ENCODE assay signal across 9 mouse cellular contexts in the genomic region with DNA sequence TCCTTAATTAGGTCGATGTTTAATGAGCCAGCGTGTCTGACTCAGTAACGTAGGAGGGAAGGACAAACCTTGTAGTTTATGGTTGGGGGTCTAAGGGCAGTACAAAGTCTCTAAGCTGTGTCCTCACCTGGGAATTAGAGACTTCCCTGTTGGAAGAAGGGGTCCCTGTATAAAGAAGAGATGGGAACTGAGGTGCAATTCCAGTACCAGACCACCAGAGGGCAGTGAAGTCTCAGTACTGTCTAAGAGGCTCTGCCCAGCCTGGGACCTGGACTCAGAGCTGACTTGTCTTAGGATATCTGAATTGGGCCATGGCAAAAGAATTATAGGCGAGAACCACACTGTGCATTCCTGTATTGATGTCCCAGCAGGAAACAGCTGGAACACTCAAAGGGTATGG. TPM values are rescaled to one million over a fixed set of nuclear protein-coding genes. Genes with fewer than 3 reads are reported as not detected.
DNase-seq lines count a peak whose midpoint lies in the region; ATAC-seq and TF ChIP-seq lines count a peak whose summit lies in the region.
"Had no signal": no experiment of that assay in that cellular context is flagged by ENCODE, and none has a peak within 500 bp of the region (broad histone marks: within the 10 kb centered on the region; RNA-seq: fewer than 3 reads in every experiment).

No protein-coding gene starts in this region.

- no peaks in the 10 kb centered on the region for H3K9me3 ChIP-seq in ES-Bruce4 (replicated peaks; ENCODE audit: control insufficient read depth, insufficient read depth, low read length, poor library complexity, severe bottlenecking)
- no peaks in the 10 kb centered on the region for H3K9me3 ChIP-seq in embryonic facial prominence, embryonic 12.5 days
- no peaks in the 10 kb centered on the region for H3K9me3 ChIP-seq in liver, embryonic 14.5 days (ENCODE audit: control insufficient read depth, low read length)
- H3K9me3 ChIP-seq in neural tube, embryonic 15.5 days (replicated peaks) = no peaks in the 10 kb centered on the region
- H3K9me3 ChIP-seq: heart, embryonic 15.5 days had no signal

- intact Hi-C loops in heart, postnatal 10 days (cut with DNase I) = loop anchor here (1.0 to 5.0 kb wide), 3 partner anchors 27 to 88 kb away; no protein-coding TSS in a partner anchor

- no peaks in the 10 kb centered on the region for H3K4me1 ChIP-seq in ES-Bruce4 (ENCODE audit: control insufficient read depth, insufficient read depth, low read length)
- H3K4me1 ChIP-seq in embryonic facial prominence, embryonic 12.5 days = peaks cover 14% of the 10 kb centered on the region
- H3K4me1 ChIP-seq in liver, embryonic 14.5 days (replicated peaks; ENCODE audit: control insufficient read depth in 2 of 2, insufficient read depth in 2 of 2, low read length in 1 of 2) = no peaks in the 10 kb centered on the region
- H3K4me1 ChIP-seq in neural tube, embryonic 15.5 days = no peaks in the 10 kb centered on the region

- peak; percentile 64 for ATAC-seq in embryonic facial prominence, embryonic 12.5 days (ENCODE audit: insufficient number of reproducible peaks, insufficient read depth, low FRiP score, low TSS enrichment)
- no peak for ATAC-seq in liver, embryonic 14.5 days (ENCODE audit: insufficient read depth)
- peak; percentile 58; the same call in 1 of the 2 replicates for ATAC-seq in neural tube, embryonic 15.5 days (ENCODE audit: low FRiP score)

- no peak for TF ChIP-seq POLR2A in ES-Bruce4 (IDR thresholded peaks at IDR 0.05; ENCODE audit: insufficient read depth, low read length)

- peak; percentile 80 for DNase-seq in adrenal gland, postnatal 10 days
- peak; percentile 76 to 85 for DNase-seq in heart, postnatal 10 days
- peak; percentile 84 for DNase-seq in kidney, postnatal 10 days
- peak; percentile 43 to 51 (median 47) for DNase-seq in liver, embryonic 14.5 days (ENCODE audit: low read depth in 3 of 3, low spot score in 3 of 3)
- peak; percentile 50 to 51 for DNase-seq in thymus, postnatal 36 days

- no peak overlapping the region for H3K4me2 ChIP-seq in embryonic facial prominence, embryonic 12.5 days (replicated peaks)
- no peak overlapping the region for H3K4me2 ChIP-seq in liver, embryonic 14.5 days (ENCODE audit: low read depth)
- H3K4me2 ChIP-seq in neural tube, embryonic 15.5 days = no peak overlapping the region
- H3K4me2 ChIP-seq: heart, embryonic 15.5 days had no signal

- H3K27ac ChIP-seq in ES-Bruce4 (ENCODE audit: insufficient read depth, low read length) = no peak overlapping the region
- no peak overlapping the region for H3K27ac ChIP-seq in embryonic facial prominence, embryonic 12.5 days
- H3K27ac ChIP-seq in liver, embryonic 14.5 days = no peak overlapping the region
- H3K27ac ChIP-seq in neural tube, embryonic 15.5 days (replicated peaks) = no peak overlapping the region
- H3K27ac ChIP-seq: heart, embryonic 15.5 days had no signal

- TF ChIP-seq EP300 in ES-Bruce4 (IDR thresholded peaks at IDR 0.05; ENCODE audit: insufficient read depth, low read depth, low read length) = no peak
- no peak for TF ChIP-seq EP300 in liver, embryonic 14.5 days (IDR thresholded peaks at IDR 0.05; ENCODE audit: low read depth)

- H3K36me3 ChIP-seq in ES-Bruce4 (ENCODE audit: control insufficient read depth, insufficient read depth, low read length, poor library complexity, severe bottlenecking) = no peaks in the 10 kb centered on the region
- peaks cover 29% of the 10 kb centered on the region for H3K36me3 ChIP-seq in embryonic facial prominence, embryonic 12.5 days
- no peaks in the 10 kb centered on the region; the same call in 1 of the 2 replicates for H3K36me3 ChIP-seq in liver, embryonic 14.5 days (replicated peaks; ENCODE audit: control insufficient read depth, insufficient read depth, low read depth)
- peaks cover 24% of the 10 kb centered on the region for H3K36me3 ChIP-seq in neural tube, embryonic 15.5 days

- peak; percentile 86 for TF ChIP-seq CTCF in ES-Bruce4 (IDR thresholded peaks at IDR 0.05; ENCODE audit: low read depth, low read length)
- TF ChIP-seq CTCF in liver, embryonic 14.5 days (IDR thresholded peaks at IDR 0.05; ENCODE audit: low read depth) = peak; percentile 92

- 33% methylated on average over 4 of the region's 4 CpGs for WGBS in embryonic facial prominence, embryonic 12.5 days
- WGBS in liver, embryonic 14.5 days (ENCODE audit: insufficient replicate concordance) = 41% methylated on average over 4 of the region's 4 CpGs
- WGBS in neural tube, embryonic 15.5 days = 39% methylated on average over 4 of the region's 4 CpGs

- no peak overlapping the region for H3K4me3 ChIP-seq in ES-Bruce4 (ENCODE audit: low read depth, low read length)
- no peak overlapping the region for H3K4me3 ChIP-seq in embryonic facial prominence, embryonic 12.5 days
- no peak overlapping the region for H3K4me3 ChIP-seq in liver, embryonic 14.5 days (ENCODE audit: insufficient read depth in 1 of 2, low read depth in 2 of 2, low read length in 2 of 2)
- H3K4me3 ChIP-seq in neural tube, embryonic 15.5 days (replicated peaks) = no peak overlapping the region
- H3K4me3 ChIP-seq: heart, embryonic 15.5 days had no signal

- H3K27me3 ChIP-seq in ES-Bruce4 (ENCODE audit: control insufficient read depth, insufficient read depth, low read length, poor library complexity, severe bottlenecking) = no peaks in the 10 kb centered on the region
- no peaks in the 10 kb centered on the region for H3K27me3 ChIP-seq in embryonic facial prominence, embryonic 12.5 days
- no peaks in the 10 kb centered on the region for H3K27me3 ChIP-seq in liver, embryonic 14.5 days (ENCODE audit: control insufficient read depth, insufficient read depth, low read length)
- no peaks in the 10 kb centered on the region for H3K27me3 ChIP-seq in neural tube, embryonic 15.5 days (replicated peaks)
- H3K27me3 ChIP-seq: heart, embryonic 15.5 days had no signal

- no peak overlapping the region for H3K9ac ChIP-seq in ES-Bruce4 (ENCODE audit: low read depth, poor library complexity, severe bottlenecking)
- no peak overlapping the region for H3K9ac ChIP-seq in embryonic facial prominence, embryonic 12.5 days
- no peak overlapping the region for H3K9ac ChIP-seq in liver, embryonic 14.5 days (replicated peaks)
- H3K9ac ChIP-seq in neural tube, embryonic 15.5 days (replicated peaks) = no peak overlapping the region
- H3K9ac ChIP-seq: heart, embryonic 15.5 days had no signal

RNA-seq across cellular contexts. Expression of gene Slc9a1, which starts 54.6 kb away (rescaled TPM):
- polyA plus RNA-seq in ES-Bruce4 (2011; ENCODE audit: insufficient read depth, insufficient read length, low read depth, missing spikeins) = 18.4 and 21.4 TPM in 2 replicates
- 10 to 100 TPM; 31.9 to 42.5 TPM for total RNA-seq in adrenal gland, postnatal 10 days (2021)
- polyA plus RNA-seq in embryonic facial prominence, embryonic 12.5 days (2016; fragmentation: Nextera tagmentation; extraction: Ambion mirVana) = 7.6 and 7.9 TPM in 2 replicates
- 10 to 100 TPM; 21.4 to 24.2 TPM for total RNA-seq in heart, postnatal 10 days (2021)
- polyA plus RNA-seq in liver, embryonic 14.5 days (2012; rRNA removed) = 6.7 and 7.6 TPM in 2 replicates
- 2.1 and 2.3 TPM in 2 replicates for polyA plus RNA-seq in liver, embryonic 14.5 days (2014; fragmentation: Nextera tagmentation; extraction: Ambion mirVana)
- polyA plus RNA-seq in neural tube, embryonic 15.5 days (2015; fragmentation: Nextera tagmentation; extraction: Ambion mirVana) = 8.4 and 9.9 TPM in 2 replicates

RNA-seq across cellular contexts. Expression of gene Tent5b, which starts 55.8 kb away (rescaled TPM):
- polyA plus RNA-seq in ES-Bruce4 (2011; ENCODE audit: insufficient read depth, insufficient read length, low read depth, missing spikeins) = 10.9 and 12.4 TPM in 2 replicates
- total RNA-seq in adrenal gland, postnatal 10 days (2021) = 1 to 10 TPM in 1 of 2 experiments, under 1 TPM in 1; 0.58 to 1.2 TPM
- 1.9 and 2.1 TPM in 2 replicates for polyA plus RNA-seq in embryonic facial prominence, embryonic 12.5 days (2016; fragmentation: Nextera tagmentation; extraction: Ambion mirVana)
- 1 to 10 TPM in 1 of 2 experiments, under 1 TPM in 1; 0.87 to 8.5 TPM for total RNA-seq in heart, postnatal 10 days (2021)
- polyA plus RNA-seq in liver, embryonic 14.5 days (2012; rRNA removed) = 0.02 and 0.05 TPM in 2 replicates
- not detected in 2 replicates for polyA plus RNA-seq in liver, embryonic 14.5 days (2014; fragmentation: Nextera tagmentation; extraction: Ambion mirVana)
- polyA plus RNA-seq in neural tube, embryonic 15.5 days (2015; fragmentation: Nextera tagmentation; extraction: Ambion mirVana) = 0.26 and 0.57 TPM in 2 replicates
